Mouse (Mus musculus) bone marrow macrophage, adult 2 months (primary cell): ENCODE results near the gene Map4k3. TPM values are rescaled to one million over a fixed set of nuclear protein-coding genes. Genes with fewer than 3 reads are reported as not detected.

Experiments used
- H3K27ac ChIP-seq: 2 replicates; pipeline ENCODE4 v1.5.1; 2012; ENCODE audit warnings: low read depth, low read length; ENCODE audit not compliant: insufficient read depth
- H3K4me1 ChIP-seq: 2 replicates; pipeline ENCODE4 v1.6.1; 2012; ENCODE audit warnings: low read length; ENCODE audit not compliant: control insufficient read depth, insufficient read depth
- H3K4me3 ChIP-seq: 2 replicates; pipeline ENCODE4 v1.5.1; 2012; ENCODE audit warnings: mild to moderate bottlenecking, low read length, moderate library complexity; ENCODE audit not compliant: insufficient read depth
- CTCF ChIP-seq: IDR thresholded peaks from 2 replicates; pipeline ENCODE4 v1.5.1; 2012; ENCODE audit warnings: low read depth, mild to moderate bottlenecking, low read length, moderate library complexity
- POLR2A ChIP-seq: IDR thresholded peaks from 2 replicates; pipeline ENCODE4 v1.6.1; 2012; ENCODE audit warnings: mild to moderate bottlenecking, low read depth, low read length, borderline replicate concordance
- polyA plus RNA-seq: library from polyadenylated mRNA; stranded (reverse); fragments of >200 nt; gene quantifications from 2 replicates; pipeline ENCODE4 v1.2.4, GENCODE M21; 2012; ENCODE audit not compliant: missing spikeins, insufficient read depth, insufficient read length

Map4k3 gene
- polyA plus RNA-seq, 1 experiment: 31.0 TPM

GRCm38 (mm10) chr17:80661896-80662295, 66.4 kb downstream of the Map4k3 start:
- Histone ChIP-seq H3K4me1 (peaks cover 22% of the 10 kb centered on the region), H3K27ac (no peak overlapping the region), H3K4me3 (no peak overlapping the region)
- TF ChIP-seq POLR2A (no peak), CTCF (no peak)

- no peak overlapping the region for H3K4me3 ChIP-seq
- TF ChIP-seq POLR2A (no peak), CTCF (no peak)
- peaks cover 22% of the 10 kb centered on the region for H3K4me1 ChIP-seq
- H3K27ac ChIP-seq: no peak overlapping the region
These were observed 67.4 kb downstream of the Map4k3 start for GRCm38 (mm10) chr17:80660707-80661380.

GRCm38 (mm10) chr17:80660234-80660633, 68.1 kb downstream of the Map4k3 start:
- TF ChIP-seq CTCF: no peak
- TF ChIP-seq POLR2A: no peak
- no peak overlapping the region for H3K27ac ChIP-seq

GRCm38 (mm10) chr17:80659821-80660220, 68.5 kb downstream of the Map4k3 start:
- H3K4me3 ChIP-seq: no peak overlapping the region
- no peak for TF ChIP-seq POLR2A
- TF ChIP-seq CTCF: no peak

More at GRCm38 (mm10) chr17:80660234-80660633, 68.1 kb downstream of the Map4k3 start:
- peaks cover 17% of the 10 kb centered on the region for H3K4me1 ChIP-seq
- H3K4me3 ChIP-seq: no peak overlapping the region

GRCm38 (mm10) chr17:80654323-80654722, 74.0 kb downstream of the Map4k3 start:
- H3K27ac ChIP-seq: no peak overlapping the region
- H3K4me3 ChIP-seq: no peak overlapping the region
- TF ChIP-seq POLR2A: no peak
- TF ChIP-seq CTCF: no peak
- no peaks in the 10 kb centered on the region for H3K4me1 ChIP-seq

More at GRCm38 (mm10) chr17:80659821-80660220, 68.5 kb downstream of the Map4k3 start:
- Histone ChIP-seq H3K27ac (no peak overlapping the region), H3K4me1 (peaks cover 13% of the 10 kb centered on the region)

- TF ChIP-seq POLR2A (no peak), CTCF (no peak)
- Histone ChIP-seq H3K4me3 (no peak overlapping the region), H3K4me1 (no peaks in the 10 kb centered on the region), H3K27ac (no peak overlapping the region)
These were observed 75.5 kb downstream of the Map4k3 start for GRCm38 (mm10) chr17:80652740-80653139.

- Histone ChIP-seq H3K4me3 (no peak overlapping the region), H3K27ac (no peak overlapping the region), H3K4me1 (no peaks in the 10 kb centered on the region)
- TF ChIP-seq POLR2A (no peak), CTCF (no peak)
These were observed 81.4 kb downstream of the Map4k3 start for GRCm38 (mm10) chr17:80646843-80647242.

GRCm38 (mm10) chr17:80646131-80646530, 82.2 kb downstream of the Map4k3 start:
- Histone ChIP-seq H3K4me3 (no peak overlapping the region), H3K27ac (no peak overlapping the region), H3K4me1 (no peaks in the 10 kb centered on the region)
- TF ChIP-seq POLR2A (no peak), CTCF (no peak)

GRCm38 (mm10) chr17:80645694-80646034, 82.6 kb downstream of the Map4k3 start:
- Histone ChIP-seq H3K4me3 (no peak overlapping the region), H3K4me1 (no peaks in the 10 kb centered on the region), H3K27ac (no peak overlapping the region)
- TF ChIP-seq POLR2A: no peak
- TF ChIP-seq CTCF: no peak

- TF ChIP-seq CTCF: no peak
- TF ChIP-seq POLR2A: no peak
- Histone ChIP-seq H3K4me3 (no peak overlapping the region), H3K27ac (no peak overlapping the region), H3K4me1 (no peaks in the 10 kb centered on the region)
These were observed 83.1 kb downstream of the Map4k3 start for GRCm38 (mm10) chr17:80644983-80645693.
